Mouse (Mus musculus) layer of hippocampus, adult 9-10 months (tissue): ENCODE data around the gene Cdk5rap1.
A peak's percentile ranks its signal among the peaks of the same experiment; 100 is the strongest.

ENCODE experiments used
- DNase-seq: peaks from one replicate; pipeline ENCODE4 v3.0.0; 2022; ENCODE audit warnings: low spot score

The Cdk5rap1 gene

DNA sequence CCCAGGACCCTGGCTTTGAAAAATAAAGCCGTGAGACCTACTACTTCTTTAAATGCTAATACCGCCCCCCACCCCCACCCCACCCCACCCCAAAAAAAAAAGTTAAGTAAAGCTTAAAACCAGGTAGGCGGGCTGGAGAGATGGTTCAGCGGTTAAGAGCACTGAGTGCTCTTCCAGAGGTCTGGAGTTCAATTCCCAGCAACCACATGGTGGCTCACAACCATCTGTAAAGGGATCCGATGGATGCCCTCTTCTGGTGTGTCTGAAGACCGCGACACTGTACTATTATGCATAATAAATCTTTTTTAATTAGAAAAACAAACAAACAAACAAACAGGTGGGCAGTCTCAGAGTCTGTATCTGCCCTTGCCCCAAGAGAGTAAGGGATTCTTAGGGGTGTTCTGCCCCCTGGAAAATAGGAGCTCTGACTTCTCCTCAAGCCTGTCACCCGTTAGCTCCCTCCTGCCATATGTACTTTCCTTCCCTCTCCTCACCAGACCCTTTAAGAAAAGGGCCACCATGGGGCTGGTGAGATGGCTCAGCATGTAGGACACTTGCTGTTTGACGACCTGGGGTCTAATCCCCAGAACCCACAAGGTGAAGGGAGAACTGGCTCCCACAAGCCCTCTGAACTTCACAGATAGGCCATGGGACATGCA, at the start of gene Cdk5rap1:
Gene Cdk5rap1 (minus strand): TSS at position 169 of the 659 bp plus-strand sequence.
- no peak for DNase-seq

DNA sequence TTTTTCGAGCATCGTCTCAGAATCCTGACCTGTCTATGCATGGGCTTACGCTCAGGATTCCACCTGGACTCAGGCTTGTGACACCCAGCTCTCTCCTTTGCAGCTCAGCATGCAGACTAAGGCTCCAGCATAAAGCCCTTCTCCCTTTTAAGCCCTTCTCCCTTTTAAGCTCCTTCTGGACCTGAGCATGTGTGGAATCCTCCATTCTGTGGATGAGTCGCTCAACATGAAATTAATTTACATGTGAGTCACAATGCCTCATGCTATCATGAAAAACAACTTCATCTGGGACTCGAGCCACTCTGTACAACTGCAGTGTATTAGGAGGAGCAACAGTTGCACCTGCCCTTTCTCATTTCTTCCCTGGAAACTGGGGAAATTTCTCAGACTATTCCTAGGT, 49.4 kb upstream of the Cdk5rap1 start:
- no peak for DNase-seq

DNA sequence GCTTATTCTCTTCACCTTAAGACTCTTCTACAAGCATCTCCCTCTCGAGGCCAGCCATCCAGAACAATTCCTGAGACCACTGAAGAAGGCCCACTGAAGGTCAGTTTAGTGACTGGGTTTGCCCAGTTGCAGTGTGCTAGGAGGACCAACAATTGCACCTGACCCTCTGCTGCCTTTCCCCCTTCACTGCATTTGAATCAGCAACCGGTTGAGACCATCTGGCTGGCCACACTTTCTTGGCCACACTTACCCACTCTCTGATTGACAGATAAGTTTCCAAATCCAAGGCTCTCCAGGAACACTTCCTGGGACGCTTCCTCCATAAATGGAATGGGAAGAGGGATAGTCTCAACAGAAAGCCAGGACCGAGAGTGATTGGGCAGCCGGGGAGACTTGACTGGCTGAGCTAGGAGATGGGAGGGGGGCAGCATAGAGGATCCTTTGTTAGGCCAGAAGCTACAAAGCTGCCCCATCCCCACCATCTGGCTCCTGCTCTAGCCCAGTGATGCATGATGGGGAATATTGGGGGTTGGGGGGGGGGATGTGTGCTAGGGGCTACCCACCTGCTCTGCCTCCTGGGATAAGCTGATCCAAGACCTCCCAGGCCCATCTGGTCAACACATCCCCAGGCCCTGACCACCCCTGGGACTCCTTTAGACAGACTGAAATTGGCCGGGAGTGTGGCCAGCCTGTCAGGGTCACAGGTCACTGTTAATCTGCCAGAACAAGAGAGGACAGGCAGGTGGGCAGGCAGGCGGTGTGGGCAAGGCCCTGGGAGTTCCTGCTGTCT, 48.3 kb upstream of the Cdk5rap1 start:
- no peak for DNase-seq

DNA sequence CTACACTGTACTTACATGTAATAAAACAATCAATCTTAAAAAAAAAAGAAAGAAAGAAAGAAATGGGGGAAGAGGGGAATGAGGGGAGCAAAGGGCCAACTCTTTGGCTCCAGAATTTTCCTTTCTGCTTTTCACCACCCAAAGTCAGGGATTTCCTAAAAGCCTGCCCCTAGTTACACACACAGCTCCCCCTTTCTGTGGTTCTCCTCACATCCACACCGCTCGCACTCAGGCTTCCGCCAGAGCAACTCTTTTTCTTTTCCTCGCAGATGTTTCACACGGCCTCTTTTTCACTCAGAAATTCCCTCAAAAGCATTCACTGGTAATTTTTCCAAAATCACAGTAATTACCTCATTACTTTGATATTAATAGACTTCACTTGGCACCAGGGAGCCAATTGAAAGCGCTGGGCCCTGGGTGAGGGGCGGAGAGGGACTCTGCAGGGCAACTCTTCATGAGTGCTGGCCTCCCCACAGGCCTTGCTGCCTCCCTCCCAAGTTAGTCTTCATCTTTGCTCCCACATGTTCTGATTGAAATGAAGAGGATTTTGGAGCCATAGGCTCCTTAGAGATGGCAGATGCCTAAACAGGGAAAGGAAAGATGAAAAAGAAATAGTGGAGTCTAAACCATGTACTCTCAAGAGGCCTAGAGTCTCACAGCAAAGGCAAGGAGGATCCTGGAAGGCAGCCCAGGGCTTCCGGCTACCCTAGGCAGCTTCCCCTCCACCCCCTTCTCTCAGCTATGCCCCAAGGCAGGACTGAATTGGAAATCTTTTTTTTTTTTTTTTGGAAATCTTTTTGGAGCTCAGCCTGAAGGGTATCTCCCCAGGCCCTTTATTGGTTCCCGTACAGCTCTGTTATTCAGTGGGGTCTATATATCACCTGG, 47.1 kb upstream of the Cdk5rap1 start:
- DNase-seq = no peak

DNA sequence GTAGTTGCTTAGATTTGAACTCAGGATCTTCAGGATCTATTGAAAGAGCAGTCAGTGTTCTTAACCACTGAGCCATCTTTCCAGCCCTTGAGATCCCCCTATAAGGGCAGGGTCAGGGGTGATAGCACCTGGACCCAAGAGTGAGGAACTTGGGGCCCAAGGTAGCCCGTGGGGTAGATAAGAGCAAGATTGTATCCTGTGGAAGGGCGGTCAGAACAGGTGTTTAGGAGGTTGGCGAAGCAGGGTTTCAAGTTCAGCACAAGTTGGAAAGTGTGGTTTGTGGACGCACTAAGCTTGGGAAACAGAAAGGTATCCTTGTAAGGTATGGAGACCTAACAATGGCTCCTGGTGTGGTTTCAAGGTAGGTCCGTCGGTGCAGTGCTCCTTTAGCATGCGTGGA, 45.2 kb upstream of the Cdk5rap1 start:
- no peak for DNase-seq

DNA sequence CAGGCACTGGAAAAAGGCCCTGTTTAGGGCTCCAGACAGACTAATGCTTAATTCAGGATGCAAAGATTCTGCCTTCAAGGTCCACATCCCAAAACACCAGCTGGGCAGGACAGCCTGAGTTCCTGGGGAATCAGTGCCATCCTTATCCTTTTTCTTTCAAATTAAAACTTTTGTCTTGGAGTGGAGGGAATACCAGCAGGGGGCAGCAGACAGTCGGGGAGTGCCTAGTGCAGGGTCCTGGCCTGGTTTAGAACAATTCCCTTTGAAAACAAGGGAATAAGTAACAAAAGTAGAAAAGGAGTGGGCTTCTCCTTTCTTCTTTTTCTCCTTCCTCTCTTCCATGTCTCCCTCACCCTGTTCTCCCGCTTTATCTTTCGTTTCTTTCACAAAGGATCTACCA, 44.3 kb upstream of the Cdk5rap1 start:
- no peak for DNase-seq

DNA sequence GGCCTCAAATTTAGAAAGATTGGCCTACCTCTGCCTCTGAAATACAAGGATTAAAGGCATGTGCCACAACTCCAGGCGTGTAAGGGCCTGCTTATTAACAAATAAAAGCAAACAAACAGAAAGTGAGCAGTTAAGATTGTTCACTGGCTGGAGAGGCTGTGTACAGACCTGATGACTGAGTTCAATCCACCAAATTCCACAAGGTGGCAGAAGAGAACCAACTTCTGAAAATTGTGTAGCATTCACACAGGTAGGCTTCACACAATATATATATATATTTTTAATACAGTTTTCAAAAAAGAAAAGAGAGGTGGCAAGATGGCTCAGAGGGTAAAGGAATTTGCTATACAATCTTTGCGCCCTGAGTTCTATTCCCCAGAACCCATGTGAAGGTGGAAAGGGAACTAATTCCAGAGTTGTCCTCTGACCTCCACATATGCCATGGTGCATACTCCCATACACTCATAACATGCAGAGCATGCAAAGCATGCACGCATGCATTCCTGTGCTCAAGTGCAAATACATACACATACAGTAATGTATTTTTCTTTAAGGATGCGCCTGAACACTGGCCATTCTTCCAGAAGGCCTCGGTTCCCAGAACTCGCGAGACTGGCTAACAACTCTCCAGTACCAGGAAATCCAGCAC, 39.3 kb upstream of the Cdk5rap1 start:
- DNase-seq = peak; percentile 64

DNA sequence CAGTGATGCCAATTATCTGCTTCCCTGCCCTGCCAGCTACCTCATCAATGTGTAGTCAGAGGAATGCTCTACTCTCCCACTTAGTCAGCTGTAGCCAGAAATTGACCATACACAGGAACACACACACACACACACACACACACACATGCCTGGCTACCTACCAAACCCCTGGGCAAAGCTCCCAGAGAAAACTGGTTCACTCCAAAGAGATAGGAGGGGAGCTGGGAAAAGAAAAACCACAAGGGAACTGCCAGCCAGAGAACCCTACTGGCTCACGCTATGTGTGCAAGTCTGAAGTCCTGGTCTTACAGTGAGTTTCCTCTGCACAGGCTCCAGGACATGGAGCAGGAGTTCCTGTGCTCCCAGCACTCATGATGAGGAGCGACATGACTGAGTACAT, 37.5 kb upstream of the Cdk5rap1 start:
- no peak for DNase-seq

DNA sequence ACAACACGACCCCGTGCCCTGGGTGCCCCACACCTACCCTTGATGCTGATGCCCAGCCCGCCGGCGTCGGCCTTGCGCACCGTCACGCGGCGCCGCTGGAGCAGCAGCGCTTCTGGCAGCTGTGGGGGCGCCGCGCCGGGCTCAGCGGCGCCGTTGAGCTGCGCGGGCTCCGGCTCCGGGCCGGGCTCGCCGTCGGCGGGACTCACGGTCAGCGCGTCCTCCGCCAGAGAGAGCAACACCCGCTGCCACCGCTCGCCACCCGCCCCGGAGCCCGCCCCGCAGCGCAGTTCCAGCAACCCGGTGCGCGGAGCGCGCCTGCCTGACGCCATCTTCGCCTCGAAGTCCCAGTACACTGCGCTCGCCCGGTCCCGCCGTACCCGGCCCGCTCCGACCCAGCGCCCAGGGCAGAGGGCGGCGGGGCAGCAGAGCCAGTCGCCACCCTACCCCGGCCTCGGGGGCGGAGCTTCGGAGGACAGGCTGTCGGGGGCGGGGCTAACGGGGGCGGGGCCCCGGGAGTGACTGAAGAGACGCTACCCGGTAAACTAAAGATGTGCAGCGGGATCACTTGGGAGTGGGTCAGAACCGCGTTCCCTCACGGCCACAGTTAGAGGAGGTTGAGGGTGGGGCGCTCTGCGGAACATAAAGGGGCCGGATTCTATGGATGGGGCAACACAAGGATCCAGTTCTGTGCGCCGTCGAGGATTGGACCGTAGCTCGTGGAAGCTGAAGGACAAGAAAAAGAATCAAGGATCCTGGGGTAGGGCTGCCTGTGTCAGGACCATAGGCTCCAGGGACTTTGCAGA, 35.0 kb upstream of the Cdk5rap1 start, which contains the start of gene Snta1:
Gene Snta1 (minus strand): TSS at position 457 of the 803 bp plus-strand sequence.
- no peak for DNase-seq

DNA sequence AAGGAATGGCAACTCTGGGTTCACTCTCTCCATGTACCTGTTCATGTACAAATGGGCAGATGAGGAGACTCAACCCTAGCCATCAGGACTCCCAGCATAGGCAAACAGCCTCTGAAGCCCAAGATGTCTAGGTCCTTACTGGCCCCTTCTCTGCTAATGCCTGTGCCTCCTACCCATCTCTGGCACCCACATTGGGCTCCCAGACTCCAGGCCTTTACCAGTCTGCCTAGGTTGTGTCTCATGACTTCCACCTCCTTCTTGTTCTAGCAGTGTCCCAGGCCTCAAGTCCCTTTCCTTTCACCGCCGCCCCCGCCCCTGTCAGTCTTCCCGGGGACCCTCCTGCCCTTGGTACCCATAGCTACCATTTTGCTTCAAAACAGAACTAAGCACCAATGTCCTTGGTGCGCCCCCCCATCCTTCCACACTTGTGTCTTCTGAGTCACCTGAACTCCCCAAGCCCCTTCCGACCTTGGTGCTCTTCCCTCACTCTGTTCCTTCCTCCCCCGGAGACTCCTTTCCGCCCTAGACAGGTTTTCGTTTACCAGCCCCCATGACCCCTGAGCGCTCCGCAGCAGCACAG, 34.3 kb upstream of the Cdk5rap1 start:
- no peak for DNase-seq

DNA sequence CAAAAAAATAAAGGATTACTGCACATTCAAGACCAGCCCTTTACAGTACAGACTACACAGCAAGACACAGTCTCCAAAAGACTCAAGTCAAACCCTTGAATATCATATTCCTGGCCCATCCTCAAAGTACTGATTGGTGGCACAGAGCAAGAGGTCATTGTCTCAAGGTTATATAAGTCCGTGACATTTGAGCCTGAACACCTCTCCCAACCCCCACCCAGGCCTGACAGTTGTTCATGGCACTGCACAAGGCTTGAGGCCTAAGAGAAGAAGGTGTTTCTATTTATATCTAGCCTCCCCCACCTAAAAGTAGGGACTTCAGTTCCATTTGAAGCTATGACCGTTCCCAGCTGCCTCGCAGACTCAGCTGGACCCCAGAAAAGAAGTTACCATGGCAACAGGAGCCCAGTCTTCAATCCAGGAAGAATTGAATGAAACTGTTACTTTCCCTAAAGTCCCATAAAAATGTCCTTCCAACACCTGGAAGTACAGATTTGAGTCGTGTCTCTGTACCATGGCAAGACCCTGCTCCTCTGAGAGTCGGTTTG, 32.7 kb upstream of the Cdk5rap1 start:
- no peak for DNase-seq

DNA sequence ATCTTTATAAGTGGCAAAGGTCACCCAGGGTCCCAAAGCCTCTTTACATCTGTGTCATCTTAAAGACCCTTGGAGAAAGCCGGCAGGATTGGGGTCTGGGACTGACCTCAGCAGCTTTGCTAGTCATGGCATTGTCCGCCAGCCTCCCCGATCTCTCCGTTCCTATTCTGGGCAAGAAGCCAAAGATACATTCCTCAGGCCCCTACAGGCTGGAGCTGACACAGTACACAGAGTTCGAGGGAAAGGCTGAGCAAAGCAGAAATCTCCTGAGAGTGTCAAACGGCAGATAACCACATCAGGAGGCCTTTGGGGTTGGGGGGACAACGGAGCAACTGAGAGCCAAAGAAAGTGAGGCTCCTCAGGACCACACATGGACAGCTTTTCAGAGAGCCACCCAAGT, 30.0 kb upstream of the Cdk5rap1 start:
- DNase-seq = no peak

DNA sequence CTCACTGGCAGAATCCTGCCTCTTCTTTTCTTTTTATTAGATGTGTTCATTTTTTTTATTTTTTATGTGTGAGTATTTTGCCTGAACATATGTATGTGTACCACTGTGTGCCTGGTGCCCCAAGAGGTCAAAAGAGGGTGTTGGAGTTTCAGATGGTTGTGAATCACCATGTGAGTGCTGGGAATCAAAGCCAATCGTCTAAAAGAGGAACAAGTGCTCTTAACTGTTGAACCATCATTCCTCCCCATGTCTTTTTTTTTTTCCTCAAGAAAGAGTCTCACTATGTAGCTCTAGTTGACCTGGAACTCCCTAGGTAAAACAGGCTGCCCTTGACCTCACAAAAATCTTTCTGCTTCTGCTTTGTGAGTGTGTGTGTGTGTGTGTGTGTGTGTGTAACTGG, 29.2 kb upstream of the Cdk5rap1 start:
- no peak for DNase-seq

DNA sequence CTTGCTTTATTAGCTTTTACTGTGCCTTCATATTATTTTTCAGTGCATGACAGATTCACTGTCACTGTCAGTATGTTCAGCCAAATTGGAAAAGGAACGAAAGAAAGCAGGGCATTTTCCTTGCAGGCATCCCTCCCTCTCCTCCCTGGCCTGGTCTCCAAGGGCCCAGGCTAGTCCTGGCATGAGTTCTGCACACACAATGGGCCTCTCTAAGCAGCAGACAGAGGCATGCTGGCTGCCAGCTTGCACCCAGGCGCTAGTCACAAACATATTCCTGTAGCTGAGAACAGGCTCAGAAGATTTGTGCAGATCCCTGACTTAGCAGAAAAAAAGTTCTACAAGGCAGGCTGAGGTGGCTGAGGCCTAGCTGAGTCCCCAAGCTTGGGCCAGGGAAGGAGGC, 26.5 kb upstream of the Cdk5rap1 start:
- DNase-seq = no peak

DNA sequence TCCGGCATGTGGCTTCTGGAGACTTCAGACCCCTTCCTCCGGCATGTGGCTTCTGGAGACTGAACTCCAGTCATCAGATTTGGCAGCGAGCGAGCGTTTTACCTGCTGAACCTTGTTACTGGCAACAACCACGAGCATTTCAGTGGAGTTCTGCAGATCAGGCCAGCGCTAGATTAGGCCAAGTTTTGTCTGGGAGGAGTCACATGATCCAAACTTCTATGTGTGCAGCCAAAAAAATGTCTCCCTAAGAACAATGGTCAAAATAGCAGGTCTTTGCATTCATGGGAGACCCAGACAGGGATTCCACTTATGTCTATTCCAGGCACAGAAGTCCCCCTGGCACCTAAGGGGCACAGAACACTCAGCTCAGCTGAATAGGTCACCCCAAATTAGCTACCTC, 25.5 kb upstream of the Cdk5rap1 start:
- DNase-seq = no peak

DNA sequence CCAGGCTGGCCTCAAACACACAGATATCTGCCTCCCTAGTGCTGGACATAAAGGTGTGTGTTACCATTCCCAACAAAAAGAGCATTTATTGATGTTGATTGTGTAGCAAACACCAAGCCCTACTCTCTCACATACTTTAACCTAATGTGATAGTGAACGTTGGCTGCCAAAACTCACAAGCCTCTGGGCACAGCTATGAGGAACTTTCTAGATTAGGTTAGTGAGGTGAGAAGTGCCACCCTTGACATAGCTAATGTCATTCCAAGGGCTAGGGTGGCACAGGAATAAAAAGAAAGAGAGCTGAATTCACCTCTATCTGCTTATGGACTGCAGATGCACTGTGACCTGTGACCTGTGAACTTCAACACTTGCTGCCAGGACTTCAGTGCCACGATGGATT, 23.7 kb upstream of the Cdk5rap1 start:
- no peak for DNase-seq

DNA sequence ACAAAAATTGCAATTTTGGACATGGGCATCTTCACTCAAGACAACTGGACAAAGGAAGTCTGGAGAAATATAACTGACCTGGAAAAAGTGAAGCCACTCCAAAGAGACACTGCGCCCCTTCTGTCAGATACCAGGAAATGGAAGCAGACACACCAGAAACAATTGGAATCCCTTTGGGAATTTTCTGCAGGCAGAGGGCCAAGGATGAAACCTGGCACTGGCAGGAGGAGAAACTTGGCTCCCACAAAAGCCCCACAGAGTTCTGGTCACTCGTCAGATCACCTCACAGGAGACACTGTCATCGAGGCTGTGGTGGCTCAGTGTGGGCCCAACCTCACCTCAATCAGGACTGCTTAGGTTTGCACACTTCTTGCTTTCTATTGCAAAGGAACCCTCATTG, 21.8 kb upstream of the Cdk5rap1 start:
- DNase-seq = no peak

DNA sequence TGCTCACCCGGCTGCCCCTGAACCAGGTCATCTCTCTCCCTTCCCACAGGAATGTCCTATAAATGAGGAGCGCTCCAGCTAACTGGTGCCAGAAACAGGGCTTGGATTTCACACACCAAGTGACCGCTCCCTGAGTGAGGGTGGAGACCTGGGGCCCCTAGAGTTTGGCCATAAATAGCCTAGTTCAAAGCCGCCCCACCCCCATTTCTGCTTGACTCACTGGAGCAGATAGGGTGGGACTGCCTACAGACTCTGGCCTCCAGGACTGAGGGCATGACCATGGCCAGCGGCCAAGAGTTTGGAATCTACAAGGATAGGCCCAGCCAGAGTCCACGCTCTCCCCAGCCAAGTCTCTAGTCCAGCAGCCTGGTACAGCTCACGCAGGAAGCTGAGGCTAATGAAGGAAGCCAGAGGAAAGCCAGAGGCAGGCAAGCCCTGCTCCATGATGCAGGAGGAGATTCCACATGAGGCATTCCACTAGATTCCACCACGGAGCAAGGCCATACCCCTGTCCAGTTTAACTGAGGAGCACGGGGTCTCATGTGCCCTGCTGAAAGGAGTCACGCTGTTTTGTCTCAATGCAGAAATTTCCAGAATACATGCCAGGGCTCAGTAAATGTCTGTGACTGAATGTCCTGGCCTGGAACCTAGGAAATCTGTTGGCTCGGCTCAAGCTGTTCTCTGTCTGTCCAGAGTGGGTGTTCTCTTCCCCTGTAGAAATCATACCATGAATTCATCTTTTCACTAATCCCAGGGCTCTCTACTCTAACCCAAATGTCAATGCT, 17.6 kb upstream of the Cdk5rap1 start:
- no peak for DNase-seq

DNA sequence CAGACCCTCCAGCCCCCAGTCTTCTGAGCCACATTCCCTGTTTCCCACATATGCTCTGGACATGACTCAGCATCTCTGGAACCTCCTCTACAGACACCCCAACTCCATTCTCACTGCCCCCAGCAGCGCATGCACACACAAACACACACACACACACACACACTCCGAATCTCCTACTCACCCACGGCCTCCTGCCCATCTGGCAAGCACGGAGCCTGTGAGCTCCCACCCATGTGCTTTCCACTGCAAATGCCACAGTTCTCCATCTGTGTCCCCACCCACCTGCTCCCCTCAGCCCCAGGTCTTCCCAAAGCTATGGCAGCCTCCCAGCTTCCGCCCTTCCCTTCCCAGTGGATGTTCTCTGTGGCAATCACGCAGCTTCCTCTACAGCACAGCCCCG, 6.3 kb upstream of the Cdk5rap1 start:
- DNase-seq = peak; percentile 81
